Mouse (Mus musculus) left cerebral cortex, postnatal 10 days (tissue): ENCODE measurements at regions not wholly inside any gene's neighbourhood (a gene's known extent, or its start where the extent isn't known, plus 50 kb on each side); places are given as distances from the start of the nearest gene placed in this dataset.
A peak's percentile ranks its signal among the peaks of the same experiment; 100 is the strongest.

ENCODE experiments used
- DNase-seq, 2 experiments: peaks; one replicate each; pipeline ENCODE4 v3.0.0; 2021 to 2022; ENCODE audit warnings: low spot score in 2 of 2, mixed read lengths in 1 of 2; ENCODE audit errors: extremely low spot score in 1 of 2
- intact Hi-C: fragments of 180-260 bp; cut with DNase I; formaldehyde crosslinking; loops from one replicate; pipeline ENCODE4 v1.15.1; 2025

DNA sequence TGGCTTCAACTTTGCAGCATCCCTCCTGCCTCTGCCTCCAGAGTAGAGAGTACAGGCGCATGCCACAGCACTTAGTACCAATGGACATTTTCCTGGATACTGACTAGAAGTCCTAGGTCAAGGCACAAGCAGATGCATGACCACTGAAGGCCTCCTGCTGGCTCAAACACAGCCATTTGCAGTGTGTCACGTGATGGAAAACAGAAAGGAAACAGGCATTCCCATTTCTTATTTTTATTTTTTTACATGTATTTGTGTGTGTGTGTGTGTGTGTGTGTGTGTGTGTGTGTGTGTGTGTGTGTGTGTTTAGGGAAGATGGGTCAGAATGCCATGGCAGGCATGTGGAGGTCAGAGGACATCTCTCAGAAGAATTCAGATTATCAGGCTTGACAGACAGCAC is 65.6 kb downstream of the Thap12 start:
- DNase-seq, result no peak
- intact Hi-C loops, result no loop called here

DNA sequence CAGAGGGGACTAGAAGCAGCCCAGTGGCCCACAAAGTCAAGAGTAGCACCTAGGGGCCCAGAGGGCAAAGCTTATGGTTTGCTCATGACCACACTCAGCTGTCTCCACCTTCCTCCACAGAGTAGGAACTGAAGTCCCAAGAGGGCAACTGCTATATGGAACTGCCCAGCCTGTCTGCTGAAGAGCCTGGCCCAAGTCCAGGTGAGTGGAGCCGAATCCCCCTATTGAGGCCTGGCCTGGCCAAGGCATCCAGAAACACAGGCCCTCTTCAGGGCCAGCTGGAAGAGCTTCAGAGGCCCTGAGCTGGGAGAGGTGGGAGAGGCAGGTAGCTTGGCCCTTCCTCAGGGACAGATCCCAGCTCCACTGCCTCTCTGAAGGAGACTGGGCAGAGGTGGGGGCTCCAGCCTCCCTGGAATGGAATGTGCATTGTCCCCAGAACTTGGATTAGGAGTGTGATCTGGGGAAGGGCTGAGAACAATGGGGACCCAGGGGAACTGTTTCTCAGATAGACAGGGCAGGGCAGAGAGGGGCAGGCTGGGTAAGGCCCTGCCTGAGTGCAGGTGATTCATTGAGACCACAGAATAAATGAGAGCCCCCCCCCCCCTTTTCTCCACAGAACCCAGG is 65.7 kb upstream of the Wnt11 start:
- DNase-seq, result no peak
- intact Hi-C loops, result no loop called here

DNA sequence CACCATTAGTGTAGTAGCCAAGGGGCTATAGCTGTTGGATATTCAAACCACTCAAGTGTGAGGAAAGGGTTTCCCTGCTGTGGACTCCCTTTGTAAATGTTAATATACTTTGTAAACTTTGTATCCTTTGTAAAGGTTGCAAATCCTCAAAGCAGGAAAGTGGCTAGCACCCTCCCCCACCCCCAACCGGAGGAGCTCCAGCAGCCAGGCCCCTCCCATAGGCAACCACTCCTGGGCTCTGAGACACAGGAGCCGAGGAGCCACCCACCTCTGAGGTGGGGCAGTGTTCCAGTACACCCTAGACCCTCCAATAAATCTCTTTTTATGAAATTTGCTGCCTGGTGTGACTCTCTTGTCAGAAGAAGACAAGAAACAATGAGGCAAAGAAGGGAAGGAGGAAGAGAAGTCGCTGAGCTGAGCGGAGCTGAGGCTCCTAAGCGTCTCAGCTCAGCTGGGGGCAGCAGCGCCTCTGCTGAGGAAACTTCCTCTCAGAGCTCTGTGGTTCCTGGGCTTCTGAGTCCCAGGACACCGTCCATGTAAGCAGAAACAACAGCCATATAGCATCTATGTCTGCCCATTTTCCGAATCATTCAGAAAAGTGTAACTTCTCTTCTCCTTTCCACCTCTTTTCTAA is 64.5 kb upstream of the Wnt11 start:
- DNase-seq, result no peak
- intact Hi-C loops, result no loop called here

- no peak for DNase-seq
- intact Hi-C loops, result no loop called here
Measured at GRCm38 (mm10) chr7:98771134-98771775, 63.7 kb upstream of the Wnt11 start.

DNA sequence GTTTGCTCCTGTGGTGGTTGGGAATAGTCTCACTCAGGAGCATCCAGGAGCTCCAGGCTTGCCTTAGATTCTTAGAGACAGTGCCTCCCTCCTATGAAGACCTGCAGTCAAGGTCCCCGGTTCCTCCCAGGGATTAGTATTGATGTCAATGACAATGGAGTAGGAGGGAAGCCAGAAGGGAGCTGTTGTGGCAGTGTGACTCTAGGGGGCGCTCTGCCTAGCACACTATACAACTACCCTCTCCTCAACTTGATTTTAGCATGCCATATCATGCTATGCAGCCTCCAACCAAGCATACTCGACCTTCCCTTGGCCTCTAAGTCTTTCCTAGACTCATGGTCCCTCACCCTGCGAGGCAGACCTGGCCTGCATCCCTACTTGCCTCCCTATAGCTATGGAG is 60.3 kb upstream of the Wnt11 start:
- no peak for DNase-seq
- intact Hi-C loops, result no loop called here

- no peak for DNase-seq
- intact Hi-C loops, result no loop called here
Measured at GRCm38 (mm10) chr7:98775031-98775430, 59.9 kb upstream of the Wnt11 start.

DNA sequence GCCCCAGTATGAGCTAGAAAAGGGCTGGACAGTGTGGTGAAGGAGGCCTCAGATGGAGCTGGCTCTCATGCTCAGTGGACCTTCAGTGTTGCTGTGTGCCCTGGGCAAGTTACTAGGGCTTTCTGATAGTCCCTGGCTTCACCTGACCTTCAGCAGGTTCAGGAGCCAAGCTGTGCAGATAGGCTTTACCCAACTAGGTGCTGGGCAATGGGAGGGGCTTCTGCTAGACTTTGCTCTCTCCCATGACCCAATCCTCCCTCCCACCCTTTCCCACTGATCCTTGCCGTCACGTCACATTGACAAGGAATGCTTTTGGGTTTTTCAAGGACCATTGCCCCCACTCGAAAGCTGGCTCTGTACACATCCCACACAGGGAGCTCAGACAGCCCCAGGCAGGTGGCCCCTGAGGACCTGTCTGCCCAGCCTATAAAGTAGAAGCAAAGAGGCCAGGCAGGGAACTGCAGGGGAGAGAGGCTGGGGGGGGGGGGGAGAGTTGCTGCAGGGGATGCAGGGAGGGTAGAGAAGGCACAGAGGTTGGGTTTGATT is 57.5 kb upstream of the Wnt11 start:
- DNase-seq, result no peak
- intact Hi-C loops, result no loop called here

- DNase-seq, result peak; percentile 17 to 83
- intact Hi-C loops, result no loop called here
Measured at GRCm38 (mm10) chr7:98778929-98779328, 56.0 kb upstream of the Wnt11 start.

DNA sequence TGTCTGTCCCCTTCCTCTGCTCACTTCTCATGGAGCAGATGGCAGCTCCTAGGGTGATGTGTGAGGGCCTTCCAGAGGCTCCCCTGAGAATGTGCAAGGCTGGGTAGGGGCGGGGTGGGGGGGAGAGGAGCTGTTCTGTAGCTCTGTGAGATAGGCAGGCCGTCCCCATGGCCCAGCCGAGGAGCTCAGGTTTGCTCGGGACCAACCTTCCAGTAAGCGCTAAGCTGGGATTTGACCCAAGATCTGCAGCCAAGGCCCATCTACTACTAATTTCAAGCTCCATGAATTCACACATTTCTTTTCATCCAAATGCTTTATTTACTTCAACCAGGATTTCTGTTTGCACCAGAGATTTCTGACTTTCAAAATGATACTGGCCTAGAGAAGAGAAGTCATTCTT is 51.4 kb upstream of the Wnt11 start:
- intact Hi-C loops, result no loop called here

GRCm38 (mm10) chr7:98783954-98784353 is 51.0 kb upstream of the Wnt11 start:
- peak; percentile 40 to 89 for DNase-seq
- intact Hi-C loops, result no loop called here

More for the DNA sequence above, 51.4 kb upstream of the Wnt11 start:
- DNase-seq, result no peak

DNA sequence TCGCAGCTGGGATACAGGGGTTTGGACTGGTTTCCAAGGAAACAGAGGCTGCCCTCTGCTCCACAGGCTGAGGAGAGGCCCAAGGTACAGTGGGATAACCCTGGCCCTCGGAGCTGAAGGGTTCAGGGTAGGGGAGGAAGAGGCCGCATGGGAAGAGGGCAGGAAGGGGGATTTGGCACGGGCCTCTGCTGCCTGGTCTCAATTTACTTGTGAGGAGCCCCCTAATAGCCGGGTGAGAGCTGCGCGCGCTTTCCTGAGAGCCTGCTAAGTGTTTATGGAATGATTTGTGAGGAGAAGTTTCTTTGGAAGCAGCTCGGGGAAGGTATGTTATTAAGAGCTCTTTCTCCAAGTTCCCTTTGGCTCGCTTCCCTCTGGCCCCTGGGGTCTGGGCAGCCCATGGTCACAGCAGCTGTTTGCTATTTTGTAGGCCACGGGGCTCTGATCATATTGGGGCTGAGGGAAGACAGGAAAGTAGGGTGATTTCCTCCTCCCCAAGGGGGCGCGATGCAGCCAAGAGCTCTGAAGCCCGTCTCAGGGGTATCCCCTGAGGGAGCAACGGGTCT is 50.5 kb upstream of the Wnt11 start:
- intact Hi-C loops, result no loop called here
- DNase-seq, result peak in 1 of 2 experiments; percentile 51
